Mouse (Mus musculus): ENCODE results near the gene Rbfox2. TPM values are rescaled to one million over a fixed set of nuclear protein-coding genes. Genes with fewer than 3 reads are reported as not detected.

Gene Rbfox2
- polyA plus RNA-seq, 1 experiment: 18.7 TPM

DNA sequence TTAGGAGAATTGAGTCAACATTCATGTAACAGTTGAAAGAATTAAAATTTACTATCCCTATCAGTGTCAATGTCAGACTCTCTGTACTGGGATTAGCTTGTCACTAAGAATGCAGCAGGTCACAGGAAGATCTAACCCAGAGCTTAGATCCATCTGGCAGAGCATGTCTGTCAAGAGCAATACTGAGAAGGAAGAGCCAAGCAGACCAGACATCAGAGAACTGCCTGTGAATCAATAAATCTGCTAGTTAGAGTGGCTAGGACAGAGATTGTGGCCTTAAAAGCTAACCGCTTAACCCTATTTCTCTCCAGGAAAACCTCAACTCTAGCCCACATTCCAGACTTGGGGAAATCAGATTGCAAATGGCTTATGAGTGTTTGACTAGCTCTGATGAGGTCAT, 220.3 kb downstream of the Rbfox2 start:
- no peak overlapping the region for H3K27ac ChIP-seq (ENCODE audit: insufficient read depth, low read depth, low read length)
- WGBS: 93% methylated on average over 1 of the region's 1 CpGs
- no peak for TF ChIP-seq CTCF (conservative IDR thresholded peaks at IDR 0.05; ENCODE audit: insufficient read depth, insufficient read length, low read depth, low read length)
- TF ChIP-seq POLR2A (IDR thresholded peaks at IDR 0.05; ENCODE audit: low read depth, low read length): no peak
- no peak for DNase-seq
- H3K4me3 ChIP-seq (ENCODE audit: insufficient read depth, low read depth, low read length): no peak overlapping the region
- no peaks in the 10 kb centered on the region for H3K36me3 ChIP-seq (ENCODE audit: control insufficient read depth, insufficient read depth, low read length)
- H3K27me3 ChIP-seq (replicated peaks; ENCODE audit: control insufficient read depth, insufficient read depth, low read length): no peaks in the 10 kb centered on the region
- H3K4me1 ChIP-seq (ENCODE audit: control insufficient read depth, insufficient read depth, low read length): no peaks in the 10 kb centered on the region

DNA sequence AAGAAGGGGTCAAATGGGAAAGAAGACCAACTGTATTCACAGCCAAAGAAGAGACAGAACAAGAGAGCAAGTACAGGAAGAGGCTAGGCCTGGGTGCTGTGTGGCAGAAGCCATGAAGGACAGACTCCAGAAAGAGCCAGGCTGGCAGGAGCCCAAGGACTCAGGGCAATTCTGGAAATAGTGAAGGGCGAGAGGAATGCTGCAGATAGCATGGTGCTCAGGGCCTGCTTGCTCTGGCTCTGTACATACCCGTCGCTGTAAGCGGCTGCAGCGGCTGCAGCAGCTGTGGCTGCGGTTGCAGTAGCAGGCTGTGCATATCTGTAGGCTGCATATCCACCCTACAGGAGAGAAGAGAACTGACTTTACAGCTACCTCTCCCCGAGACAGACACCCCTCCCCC, 221.0 kb downstream of the Rbfox2 start:
- TF ChIP-seq POLR2A (IDR thresholded peaks at IDR 0.05; ENCODE audit: low read depth, low read length) (no peak), CTCF (conservative IDR thresholded peaks at IDR 0.05; ENCODE audit: insufficient read depth, insufficient read length, low read depth, low read length) (no peak)
- WGBS: 76% methylated on average over 7 of the region's 7 CpGs
- Histone ChIP-seq H3K4me1 (ENCODE audit: control insufficient read depth, insufficient read depth, low read length) (no peaks in the 10 kb centered on the region), H3K36me3 (ENCODE audit: control insufficient read depth, insufficient read depth, low read length) (no peaks in the 10 kb centered on the region), H3K4me3 (ENCODE audit: insufficient read depth, low read depth, low read length) (no peak overlapping the region), H3K27me3 (replicated peaks; ENCODE audit: control insufficient read depth, insufficient read depth, low read length) (no peaks in the 10 kb centered on the region), H3K27ac (ENCODE audit: insufficient read depth, low read depth, low read length) (no peak overlapping the region)
- peak; percentile 48 for DNase-seq

DNA sequence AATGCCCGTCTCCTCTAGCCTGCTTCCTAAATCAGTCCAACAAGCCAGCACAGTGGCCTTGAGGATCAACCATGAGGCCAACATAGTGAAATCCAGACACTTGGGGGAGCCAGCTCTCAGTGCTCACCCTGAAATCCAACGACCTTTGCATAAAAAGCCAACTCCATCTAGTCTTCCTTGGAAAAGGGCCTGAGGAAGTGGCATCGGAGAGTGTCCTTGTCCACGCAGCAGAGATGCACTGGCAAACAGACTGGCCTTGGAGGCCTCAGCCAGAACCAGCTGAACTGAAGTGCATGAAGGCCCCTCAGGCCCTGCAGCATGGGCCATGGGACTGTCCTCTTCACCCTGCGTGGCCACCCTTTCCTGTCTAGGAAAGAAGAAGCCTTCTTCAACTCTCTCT, 225.3 kb downstream of the Rbfox2 start:
- Histone ChIP-seq H3K4me1 (ENCODE audit: control insufficient read depth, insufficient read depth, low read length) (no peaks in the 10 kb centered on the region), H3K27me3 (replicated peaks; ENCODE audit: control insufficient read depth, insufficient read depth, low read length) (no peaks in the 10 kb centered on the region), H3K36me3 (ENCODE audit: control insufficient read depth, insufficient read depth, low read length) (no peaks in the 10 kb centered on the region), H3K27ac (ENCODE audit: insufficient read depth, low read depth, low read length) (no peak overlapping the region), H3K4me3 (ENCODE audit: insufficient read depth, low read depth, low read length) (no peak overlapping the region)
- no peak for TF ChIP-seq CTCF (conservative IDR thresholded peaks at IDR 0.05; ENCODE audit: insufficient read depth, insufficient read length, low read depth, low read length)
- TF ChIP-seq POLR2A (IDR thresholded peaks at IDR 0.05; ENCODE audit: low read depth, low read length): no peak
- DNase-seq: no peak
- WGBS: 77% methylated on average over 5 of the region's 5 CpGs

DNA sequence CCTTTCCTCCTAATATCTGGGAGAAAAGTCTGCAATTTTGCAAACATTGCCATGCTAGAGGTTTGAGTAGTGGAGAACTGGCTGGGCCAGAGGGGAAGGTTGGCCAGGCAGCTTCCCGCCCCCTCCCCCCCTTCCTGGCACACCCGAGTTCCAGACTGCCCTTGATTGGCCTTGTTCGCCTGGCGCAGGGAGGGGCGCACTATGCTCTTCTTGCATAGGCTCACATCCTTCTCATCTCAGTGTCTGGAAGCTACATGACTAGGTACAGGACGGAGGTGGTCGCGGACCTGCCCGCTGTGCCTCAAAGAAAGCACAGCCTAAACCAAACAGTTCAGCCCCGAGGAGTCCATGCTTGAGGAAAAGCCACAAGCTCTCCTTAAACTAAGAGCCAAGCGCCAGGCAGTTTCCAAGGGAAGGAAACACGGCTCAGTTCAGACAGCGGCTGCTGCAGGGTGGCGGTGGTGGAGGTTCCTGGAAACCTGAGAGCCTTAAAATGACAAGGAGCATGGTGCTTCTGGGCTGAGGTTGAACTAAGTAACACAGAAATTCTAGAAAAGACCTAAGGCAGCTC, 226.0 kb downstream of the Rbfox2 start:
- 67% methylated on average over 14 of the region's 14 CpGs for WGBS
- Histone ChIP-seq H3K27ac (ENCODE audit: insufficient read depth, low read depth, low read length) (no peak overlapping the region), H3K4me3 (ENCODE audit: insufficient read depth, low read depth, low read length) (no peak overlapping the region), H3K36me3 (ENCODE audit: control insufficient read depth, insufficient read depth, low read length) (no peaks in the 10 kb centered on the region), H3K4me1 (ENCODE audit: control insufficient read depth, insufficient read depth, low read length) (no peaks in the 10 kb centered on the region), H3K27me3 (replicated peaks; ENCODE audit: control insufficient read depth, insufficient read depth, low read length) (no peaks in the 10 kb centered on the region)
- TF ChIP-seq POLR2A (IDR thresholded peaks at IDR 0.05; ENCODE audit: low read depth, low read length) (no peak), CTCF (conservative IDR thresholded peaks at IDR 0.05; ENCODE audit: insufficient read depth, insufficient read length, low read depth, low read length) (no peak)
- no peak for DNase-seq

DNA sequence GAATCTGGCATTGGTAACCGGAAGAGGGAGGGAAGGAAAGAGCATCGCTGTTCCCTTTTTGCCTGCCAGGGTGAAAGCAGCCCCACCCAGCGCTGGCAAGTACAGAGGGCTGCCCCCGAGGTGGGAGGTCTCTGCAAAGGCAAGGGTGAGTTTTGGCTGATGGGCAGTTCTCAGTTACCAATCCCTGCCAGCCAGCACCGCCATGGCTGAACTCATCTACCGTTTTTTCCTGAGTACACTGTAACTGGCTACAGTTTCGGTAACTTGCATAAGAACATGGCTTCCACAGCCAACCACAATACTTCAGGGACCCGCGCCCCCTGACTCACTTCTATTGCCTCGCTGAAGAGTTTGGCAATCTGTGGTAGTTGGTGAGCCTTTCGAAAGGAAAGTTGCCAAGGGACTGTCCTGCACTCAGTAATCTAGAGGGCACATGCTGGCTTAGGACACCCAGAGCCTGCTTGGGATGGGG, 226.9 kb downstream of the Rbfox2 start:
- DNase-seq: peak; percentile 37
- Histone ChIP-seq H3K27ac (ENCODE audit: insufficient read depth, low read depth, low read length) (no peak overlapping the region), H3K4me3 (ENCODE audit: insufficient read depth, low read depth, low read length) (no peak overlapping the region), H3K27me3 (replicated peaks; ENCODE audit: control insufficient read depth, insufficient read depth, low read length) (no peaks in the 10 kb centered on the region), H3K36me3 (ENCODE audit: control insufficient read depth, insufficient read depth, low read length) (no peaks in the 10 kb centered on the region), H3K4me1 (ENCODE audit: control insufficient read depth, insufficient read depth, low read length) (no peaks in the 10 kb centered on the region)
- TF ChIP-seq CTCF (conservative IDR thresholded peaks at IDR 0.05; ENCODE audit: insufficient read depth, insufficient read length, low read depth, low read length) (no peak), POLR2A (IDR thresholded peaks at IDR 0.05; ENCODE audit: low read depth, low read length) (no peak)
- 77% methylated on average over 11 of the region's 11 CpGs for WGBS

DNA sequence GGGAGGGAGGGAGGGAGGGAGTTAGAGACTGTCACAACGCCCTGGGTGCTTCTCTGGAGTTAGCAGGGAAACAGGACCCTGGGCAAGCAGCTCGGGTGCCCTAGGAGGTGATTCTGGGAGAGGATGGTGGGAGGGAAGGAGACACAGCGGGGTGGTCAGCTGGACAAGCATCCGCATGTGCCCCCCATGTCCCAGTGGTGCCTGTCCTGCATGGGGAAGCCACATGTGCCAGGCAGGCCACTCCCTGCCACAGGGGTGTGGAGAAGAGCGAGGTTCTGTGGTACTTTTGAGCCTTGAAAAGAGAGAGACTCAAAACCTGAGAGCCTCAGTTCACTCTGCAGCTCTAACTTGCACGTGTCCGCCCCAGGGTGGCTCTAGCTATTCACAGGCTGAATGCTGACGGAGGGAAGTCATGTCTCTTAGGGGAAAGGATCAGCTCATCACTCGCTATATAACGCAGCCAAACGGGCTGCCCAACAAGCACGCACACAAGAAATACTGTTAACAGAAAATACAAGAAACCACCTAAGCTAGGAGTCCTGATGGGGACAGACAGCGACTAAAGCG, 227.5 kb downstream of the Rbfox2 start:
- 83% methylated on average over 14 of the region's 14 CpGs for WGBS
- Histone ChIP-seq H3K36me3 (ENCODE audit: control insufficient read depth, insufficient read depth, low read length) (no peaks in the 10 kb centered on the region), H3K4me3 (ENCODE audit: insufficient read depth, low read depth, low read length) (no peak overlapping the region), H3K4me1 (ENCODE audit: control insufficient read depth, insufficient read depth, low read length) (no peaks in the 10 kb centered on the region), H3K27ac (ENCODE audit: insufficient read depth, low read depth, low read length) (no peak overlapping the region), H3K27me3 (replicated peaks; ENCODE audit: control insufficient read depth, insufficient read depth, low read length) (no peaks in the 10 kb centered on the region)
- no peak for TF ChIP-seq POLR2A (IDR thresholded peaks at IDR 0.05; ENCODE audit: low read depth, low read length)
- no peak for TF ChIP-seq CTCF (conservative IDR thresholded peaks at IDR 0.05; ENCODE audit: insufficient read depth, insufficient read length, low read depth, low read length)
- no peak for DNase-seq

DNA sequence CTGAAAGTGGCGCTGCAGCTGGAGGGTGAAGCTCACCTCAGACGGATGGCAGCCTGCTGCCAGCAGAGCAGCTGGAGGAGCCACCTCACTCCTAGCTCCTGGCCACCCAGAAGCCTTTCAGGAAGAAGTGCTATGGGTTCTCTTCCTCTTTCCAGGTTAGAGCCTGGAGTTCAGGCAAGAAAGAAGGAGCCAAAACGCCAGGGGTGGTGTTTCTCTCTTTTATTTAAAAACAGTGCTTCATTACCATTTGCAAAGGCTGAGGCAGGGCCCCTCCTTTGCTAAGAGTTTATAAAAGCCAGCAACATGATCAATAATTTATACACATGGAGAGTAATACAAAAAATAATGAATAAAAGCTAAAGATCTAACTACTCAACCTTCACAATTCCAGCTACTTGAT, 228.0 kb downstream of the Rbfox2 start:
- DNase-seq: no peak
- H3K36me3 ChIP-seq (ENCODE audit: control insufficient read depth, insufficient read depth, low read length): no peaks in the 10 kb centered on the region
- H3K27ac ChIP-seq (ENCODE audit: insufficient read depth, low read depth, low read length): no peak overlapping the region
- H3K27me3 ChIP-seq (replicated peaks; ENCODE audit: control insufficient read depth, insufficient read depth, low read length): no peaks in the 10 kb centered on the region
- H3K4me1 ChIP-seq (ENCODE audit: control insufficient read depth, insufficient read depth, low read length): no peaks in the 10 kb centered on the region
- TF ChIP-seq POLR2A (IDR thresholded peaks at IDR 0.05; ENCODE audit: low read depth, low read length): no peak
- no peak for TF ChIP-seq CTCF (conservative IDR thresholded peaks at IDR 0.05; ENCODE audit: insufficient read depth, insufficient read length, low read depth, low read length)
- no peak overlapping the region for H3K4me3 ChIP-seq (ENCODE audit: insufficient read depth, low read depth, low read length)
- WGBS: 79% methylated on average over 3 of the region's 3 CpGs
